Mouse (Mus musculus) myocyte (in vitro differentiated cells): ENCODE measurements around the gene Fus.

Experiments used
- E2F4 ChIP-seq: IDR thresholded peaks from one replicate; pipeline ENCODE4 v1.6.1; 2011; ENCODE audit warnings: mild to moderate bottlenecking, control low read depth, moderate library complexity; ENCODE audit not compliant: insufficient read depth
- MAX ChIP-seq: IDR thresholded peaks from one replicate; pipeline ENCODE4 v1.6.1; 2011; ENCODE audit warnings: low read depth, mild to moderate bottlenecking, control low read depth
- MYOD1 ChIP-seq, 3 experiments: IDR thresholded peaks; one replicate each; pipeline ENCODE4 v1.6.1; 2011; ENCODE audit warnings: control low read depth in 2 of 3, low read depth in 2 of 3, mild to moderate bottlenecking in 2 of 3, moderate library complexity in 1 of 3; ENCODE audit not compliant: insufficient read length in 2 of 3, control insufficient read depth in 1 of 3
- MYOG ChIP-seq, 3 experiments: IDR thresholded peaks; one replicate each; pipeline ENCODE4 v1.6.1; 2011; ENCODE audit warnings: control low read depth in 2 of 3, low read depth in 2 of 3, mild to moderate bottlenecking in 2 of 3; ENCODE audit not compliant: insufficient read length in 2 of 3, control insufficient read depth in 1 of 3, insufficient read depth in 1 of 3
- POLR2A ChIP-seq: IDR thresholded peaks from one replicate; pipeline ENCODE4 v1.6.1; 2011; ENCODE audit warnings: low read depth, mild to moderate bottlenecking, control low read depth, moderate library complexity; ENCODE audit not compliant: insufficient read length
- POLR2AphosphoS2 ChIP-seq: IDR thresholded peaks from one replicate; pipeline ENCODE4 v1.6.1; 2011; ENCODE audit warnings: low read depth, control low read depth; ENCODE audit not compliant: insufficient read length
- REST ChIP-seq: IDR thresholded peaks from one replicate; pipeline ENCODE4 v1.6.1; 2011; ENCODE audit warnings: mild to moderate bottlenecking, control low read depth, moderate library complexity; ENCODE audit not compliant: insufficient read depth, insufficient read length
- SRF ChIP-seq: IDR thresholded peaks from one replicate; pipeline ENCODE4 v1.6.1; 2011; ENCODE audit warnings: low read depth; ENCODE audit not compliant: control insufficient read depth, insufficient read length
- TCF12 ChIP-seq: IDR thresholded peaks from one replicate; pipeline ENCODE4 v1.6.1; 2011; ENCODE audit warnings: mild to moderate bottlenecking, control low read depth; ENCODE audit not compliant: poor library complexity, insufficient read depth, severe bottlenecking
- TCF3 ChIP-seq: IDR thresholded peaks from one replicate; pipeline ENCODE4 v1.6.1; 2011; ENCODE audit warnings: low read depth, control low read depth; ENCODE audit not compliant: insufficient read length
- USF1 ChIP-seq: IDR thresholded peaks from one replicate; pipeline ENCODE4 v1.6.1; 2011; ENCODE audit warnings: low read depth, mild to moderate bottlenecking, control low read depth, moderate library complexity

DNA sequence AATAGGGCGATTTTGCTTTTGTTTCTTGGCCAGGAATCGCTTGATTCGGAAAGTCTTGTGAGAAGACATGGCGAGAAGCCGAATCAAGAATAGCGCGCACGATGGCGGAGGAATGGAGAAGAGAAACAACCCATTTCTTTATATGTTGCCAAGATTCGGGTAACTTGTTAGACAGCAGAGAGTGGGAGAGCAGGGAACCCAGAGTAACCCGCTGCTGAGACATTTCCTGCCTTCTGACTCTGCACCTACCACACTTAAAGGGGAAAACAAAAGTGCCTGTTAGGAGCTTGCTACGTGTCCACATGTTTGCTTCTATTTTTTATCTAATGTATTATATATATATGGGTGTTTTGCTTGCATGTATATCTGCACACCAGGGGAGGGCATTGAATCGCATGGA lies 45.9 kb downstream of the Fus start:
- no peak for TF ChIP-seq POLR2A
- no peak for TF ChIP-seq REST
- no peak for TF ChIP-seq POLR2AphosphoS2
- no peak for TF ChIP-seq MAX
- no peak for TF ChIP-seq E2F4
- no peak for TF ChIP-seq USF1
- TF ChIP-seq TCF12 = no peak
- TF ChIP-seq SRF = no peak
- no peak for TF ChIP-seq TCF3
- TF ChIP-seq MYOG (IDR thresholded peaks at IDR 0.05; ENCODE audit: control insufficient read depth in 1 of 3, insufficient read depth in 1 of 3, insufficient read length in 2 of 3, low read depth in 2 of 3) = no peak
- no peak for TF ChIP-seq MYOD1 (IDR thresholded peaks at IDR 0.05; ENCODE audit: control insufficient read depth in 1 of 3, insufficient read length in 2 of 3, low read depth in 2 of 3)
